Comparison of ENCODE assay signal across 31 mouse cellular contexts in the genomic region with DNA sequence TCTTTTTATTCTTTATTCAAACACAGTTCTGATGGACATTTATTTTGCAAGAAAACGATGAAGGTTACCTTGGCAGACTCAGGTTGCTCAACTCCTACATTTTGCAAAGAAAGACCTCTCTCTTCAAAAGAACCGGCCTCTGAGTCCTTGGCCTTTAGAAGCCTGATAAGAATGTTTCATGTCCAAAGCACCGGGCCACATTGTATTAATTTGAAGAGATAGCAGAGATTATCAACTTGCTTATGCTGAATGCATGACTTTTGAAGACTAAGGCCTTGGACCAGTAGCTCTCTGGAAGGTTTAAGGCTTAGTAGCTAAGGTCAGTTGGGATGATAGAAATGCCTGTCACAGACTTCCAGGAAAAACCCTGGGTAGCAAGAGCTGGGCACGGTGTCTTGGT. TPM values are rescaled to one million over a fixed set of nuclear protein-coding genes. Genes with fewer than 3 reads are reported as not detected.
DNase-seq lines count a peak whose midpoint lies in the region; ATAC-seq and TF ChIP-seq lines count a peak whose summit lies in the region.
"Had no signal": no experiment of that assay in that cellular context is flagged by ENCODE, and none has a peak within 500 bp of the region (broad histone marks: within the 10 kb centered on the region; RNA-seq: fewer than 3 reads in every experiment).

No protein-coding gene starts in this region.

- 0 out of 2 replicates have a peak overlapping the region, but pooled peaks have one; percentile 17 for H3K27ac ChIP-seq in testis, adult 2 months (ENCODE audit: control insufficient read depth, insufficient read depth, low read depth, low read length)
- H3K27ac ChIP-seq: embryonic facial prominence, embryonic 13.5 days; embryonic facial prominence, embryonic 15.5 days; forebrain, embryonic 10.5 days; forebrain, embryonic 12.5 days had no signal

- H3K4me1 ChIP-seq in testis, adult 2 months (ENCODE audit: control insufficient read depth, insufficient read depth, low read length), result no peaks in the 10 kb centered on the region
- H3K4me1 ChIP-seq: embryonic facial prominence, embryonic 13.5 days; embryonic facial prominence, embryonic 15.5 days; forebrain, embryonic 10.5 days; forebrain, embryonic 12.5 days had no signal

- no peaks in the 10 kb centered on the region for H3K27me3 ChIP-seq in testis, adult 2 months (ENCODE audit: control insufficient read depth, insufficient read depth, low read length)
- H3K27me3 ChIP-seq: CH12.LX; embryonic facial prominence, embryonic 13.5 days; embryonic facial prominence, embryonic 15.5 days; forebrain, embryonic 12.5 days; Patski had no signal

- DNase-seq in adrenal gland, adult (ENCODE audit: inconsistent age in 2 of 2, low spot score in 1 of 2), result peak; percentile 66 to 91
- DNase-seq in adrenal gland, postnatal 4 days (ENCODE audit: low spot score in 2 of 2), result no peak
- DNase-seq in adrenal gland, adult 8-10 months, result peak; percentile 67
- DNase-seq in adrenal gland, adult 18-20 months (ENCODE audit: low spot score in 2 of 2), result no peak
- no peak for DNase-seq in testis, postnatal 10 days (ENCODE audit: low spot score)
- DNase-seq in testis, postnatal 14 days (ENCODE audit: low spot score), result peak; percentile 39
- DNase-seq: B cell, adult 2 months; cerebellum, adult 11 months; cerebellum, adult 18-20 months; cerebellum, adult 8-10 months; cerebellum, adult 9-11 months; cerebellum, postnatal 14 days; cerebellum, postnatal 36 days; embryo, embryonic 11 days had no signal

- no peak overlapping the region for H3K4me3 ChIP-seq in testis, adult 2 months (ENCODE audit: control insufficient read depth, low read depth, low read length)
- H3K4me3 ChIP-seq: embryonic facial prominence, embryonic 13.5 days; embryonic facial prominence, embryonic 15.5 days; erythroblast, embryonic 14.5 days; forebrain, embryonic 10.5 days; forebrain, embryonic 12.5 days had no signal

- ATAC-seq in inflammation-experienced regulatory T-cells, adult 6 months, result no peak
- ATAC-seq: activated CD4-positive, CD25-positive, alpha-beta regulatory T cell, adult 4 months; CD4-positive, CD25-positive, alpha-beta regulatory T cell, adult 4 months; forebrain, embryonic 14.5 days; forebrain, embryonic 16.5 days; Patski had no signal

- H3K36me3 ChIP-seq in testis, adult 2 months (ENCODE audit: control insufficient read depth, insufficient read depth, low read length), result no peaks in the 10 kb centered on the region
- H3K36me3 ChIP-seq: forebrain, embryonic 10.5 days; forebrain, embryonic 12.5 days had no signal

- TF ChIP-seq CTCF in testis, adult 2 months (IDR thresholded peaks at IDR 0.05; ENCODE audit: control insufficient read depth, insufficient read depth, insufficient replicate concordance, low read depth, low read length), result no peak

- TF ChIP-seq POLR2A in testis, adult 2 months (IDR thresholded peaks at IDR 0.05; ENCODE audit: control insufficient read depth, low read depth, low read length), result no peak

RNA-seq across cellular contexts. Expression of gene Ankdd1b, which starts 6.2 kb away (rescaled TPM):
- 1 to 10 TPM; 2.5 to 4.0 TPM for total RNA-seq in adrenal gland, postnatal 4 days (2021)
- total RNA-seq in adrenal gland, adult 8-10 months (2022), result 1 to 10 TPM in 2 of 4 experiments, under 1 TPM in 2; 0.62 to 1.2 (median 0.86) TPM
- under 1 TPM; 0.86 to 0.90 TPM for total RNA-seq in adrenal gland, adult 18-20 months (2021)
- 0.17 and 0.99 TPM in 2 replicates for polyA plus RNA-seq in testis, adult 2 months (2012; rRNA removed)
- not detected for polyA plus RNA-seq in inflammation-experienced regulatory T-cells, adult 6 months (2017; shearing (Covaris generic))
- total RNA-seq: common myeloid progenitor, adult 5-6 weeks had no signal
- polyA plus RNA-seq: activated CD4-positive, CD25-positive, alpha-beta regulatory T cell, adult 4 months; CD4-positive, CD25-positive, alpha-beta regulatory T cell, adult 4 months; embryonic facial prominence, embryonic 11.5 days; forebrain, embryonic 10.5 days; forebrain, embryonic 12.5 days; forebrain, embryonic 14.5 days; forebrain, embryonic 16.5 days; G1E had no signal

RNA-seq across cellular contexts. Expression of gene Gm17622, which starts 13.3 kb away (rescaled TPM):
- total RNA-seq in adrenal gland, postnatal 4 days (2021), result not detected
- total RNA-seq in adrenal gland, adult 8-10 months (2022), result not detected
- total RNA-seq in adrenal gland, adult 18-20 months (2021), result not detected
- polyA plus RNA-seq in testis, adult 2 months (2012; rRNA removed), result not detected in 2 replicates
- polyA plus RNA-seq in inflammation-experienced regulatory T-cells, adult 6 months (2017; shearing (Covaris generic)), result not detected
- total RNA-seq: CH12.LX; common myeloid progenitor, adult 5-6 weeks; G1E had no signal
- polyA plus RNA-seq: activated CD4-positive, CD25-positive, alpha-beta regulatory T cell, adult 4 months; CD4-positive, CD25-positive, alpha-beta regulatory T cell, adult 4 months; embryonic facial prominence, embryonic 11.5 days; embryonic facial prominence, embryonic 13.5 days; embryonic facial prominence, embryonic 15.5 days; erythroblast, embryonic 14.5 days; forebrain, embryonic 10.5 days; forebrain, embryonic 12.5 days; forebrain, embryonic 14.5 days; forebrain, embryonic 16.5 days; frontal cortex, adult 2 months; G1E; Patski had no signal

Comparison
In these comparisons a context has a peak if more than half of its experiments do, and no peak if none do; other contexts are left out.
1. DNase-seq: peak in adrenal gland, adult (2 of 2), adrenal gland, adult 8-10 months (single experiment) and testis, postnatal 14 days (single experiment); none in adrenal gland, postnatal 4 days (0 of 2), adrenal gland, adult 18-20 months (0 of 2) and testis, postnatal 10 days (single experiment).